Mouse (Mus musculus): ENCODE data around the gene Ankrd13d.

Gene Ankrd13d

DNA sequence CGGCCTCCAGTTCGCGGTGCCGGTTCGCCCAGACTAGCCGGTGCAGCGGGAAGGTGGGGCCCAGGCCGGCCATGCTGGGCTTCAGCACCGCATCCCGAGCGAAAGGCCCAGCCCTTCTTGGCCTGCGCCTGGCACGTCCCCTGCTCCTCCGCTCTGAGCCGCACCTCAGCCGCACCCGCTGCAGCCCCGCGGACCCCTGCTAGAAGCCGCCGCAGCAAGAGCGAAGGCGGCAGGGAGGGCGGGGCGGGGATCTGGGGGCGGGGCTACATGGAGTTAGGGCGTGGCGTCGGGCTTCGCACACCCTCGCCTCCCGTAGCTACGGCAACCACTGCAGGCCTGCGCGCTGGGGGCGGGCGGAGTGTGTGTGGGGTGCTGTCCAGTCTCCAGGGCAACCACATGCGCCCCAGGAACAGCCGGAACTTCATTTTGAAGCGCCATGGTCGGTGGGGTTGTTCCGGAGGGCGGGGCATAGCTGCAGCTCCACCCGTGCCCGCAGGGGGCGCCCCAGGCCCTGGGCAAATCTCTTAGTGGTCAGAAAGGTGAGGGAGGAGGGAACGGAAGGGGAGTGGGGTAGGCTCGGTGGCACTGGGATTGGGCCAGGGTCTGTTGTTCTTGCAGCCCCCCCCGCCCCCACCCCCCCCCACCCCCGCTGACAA, at the start of gene Ankrd13d:
TSS of gene Ankrd13d (minus strand) at position 240 of the 656 bp plus-strand sequence.
- DNase-seq = peak; percentile 87

DNA sequence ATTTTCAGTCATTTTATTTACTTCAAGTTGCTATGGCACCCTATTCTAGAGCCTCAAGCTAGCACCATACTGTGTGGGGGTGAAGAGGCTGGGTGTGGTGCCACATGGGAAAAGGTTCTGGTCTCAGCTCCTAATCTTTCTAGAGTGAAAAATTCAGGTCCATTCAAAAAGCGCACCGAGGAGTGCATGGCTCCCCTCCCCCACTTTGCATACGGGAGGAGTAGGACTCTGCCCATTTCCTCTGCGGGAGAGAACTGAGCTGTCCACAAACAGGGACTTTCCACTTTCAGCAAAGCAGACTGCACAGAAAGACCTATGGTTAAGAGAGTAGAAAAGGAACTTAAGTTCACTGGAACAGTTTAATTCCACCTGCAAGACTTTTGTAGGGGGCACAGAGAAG, 49.7 kb upstream of the Ankrd13d start:
- DNase-seq = peak; percentile 21

DNA sequence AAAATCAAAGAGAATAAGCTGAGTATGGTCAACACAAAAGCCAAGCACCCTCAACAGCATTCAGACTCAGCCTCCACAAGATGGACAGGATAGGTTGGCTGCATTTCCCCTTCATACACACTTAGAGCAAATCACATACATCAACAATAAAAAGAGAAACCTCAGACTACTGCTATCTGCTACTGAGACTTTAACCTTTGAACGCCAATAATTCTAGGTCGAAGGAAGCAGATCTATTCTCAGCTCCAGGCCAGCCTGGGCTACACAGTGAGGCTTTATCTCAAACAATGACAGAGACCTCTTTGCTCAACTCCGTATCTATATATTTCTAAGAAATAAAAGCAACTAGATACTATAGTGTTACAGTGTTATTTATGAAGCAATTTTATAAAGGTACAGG, 48.3 kb upstream of the Ankrd13d start:
- no peak for DNase-seq

DNA sequence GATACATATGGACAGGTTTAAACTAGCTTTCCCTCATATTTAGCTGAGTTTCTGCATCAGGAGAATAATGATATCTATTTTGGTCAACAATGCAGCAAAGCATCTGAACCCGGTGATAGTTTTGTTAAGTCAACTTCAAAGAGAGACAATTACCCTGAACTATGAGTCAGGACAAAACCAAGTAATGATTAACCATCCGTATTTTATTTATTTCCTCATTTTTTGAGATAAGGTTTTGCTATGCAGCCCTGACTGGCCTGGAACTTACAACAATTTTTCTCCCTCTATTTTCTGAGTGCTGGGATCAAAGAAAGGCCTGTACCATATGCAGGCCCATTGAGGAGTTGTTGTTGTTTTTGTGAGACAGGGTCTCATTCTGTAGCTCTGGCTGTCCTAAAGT, 47.7 kb upstream of the Ankrd13d start:
- DNase-seq = no peak

DNA sequence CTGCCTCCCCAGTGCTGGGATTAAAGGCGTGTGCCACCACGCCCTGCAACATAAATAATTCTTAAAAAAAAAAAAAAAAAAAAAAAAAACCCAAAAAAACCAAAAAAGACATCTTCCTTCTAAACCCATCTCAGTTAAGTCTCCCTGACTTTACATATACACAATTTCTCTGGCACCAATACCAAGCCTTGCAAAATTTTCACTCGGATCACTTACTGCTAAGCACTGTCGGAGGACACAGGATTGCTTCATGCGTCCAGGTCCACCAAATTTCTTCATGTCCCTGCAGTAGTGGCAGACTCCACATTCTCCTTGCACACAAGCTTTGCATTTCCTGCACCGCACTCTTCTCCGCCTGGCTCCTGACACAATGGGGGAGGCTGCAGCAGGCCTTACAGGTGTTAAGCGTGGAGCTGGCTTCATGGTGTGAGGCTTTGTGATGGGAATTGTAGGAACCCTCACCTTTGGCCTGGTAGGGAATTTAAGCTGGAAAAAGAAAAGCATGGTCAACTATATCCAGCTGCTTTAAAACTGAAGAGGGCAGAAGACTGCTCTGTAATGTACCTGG, 45.9 kb upstream of the Ankrd13d start:
- no peak for DNase-seq

DNA sequence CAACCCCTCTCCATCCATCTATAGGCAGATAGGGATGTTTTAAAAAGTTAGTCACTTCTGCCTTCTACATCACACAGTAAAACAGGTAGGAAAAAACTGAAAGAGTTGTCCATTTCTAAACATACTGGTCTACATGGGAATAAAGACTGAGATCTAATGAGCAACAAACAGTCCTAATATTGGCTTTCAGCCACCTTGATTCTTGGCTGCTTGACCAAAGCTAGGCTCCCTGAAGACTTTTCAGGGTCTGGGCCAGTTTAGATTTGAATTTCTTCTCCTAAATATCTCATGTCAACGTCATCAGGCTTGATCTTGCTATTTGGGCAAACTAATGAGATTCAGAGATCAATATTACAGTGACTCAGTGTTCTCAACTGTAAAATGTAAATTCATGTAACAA, 43.9 kb upstream of the Ankrd13d start:
- no peak for DNase-seq

DNA sequence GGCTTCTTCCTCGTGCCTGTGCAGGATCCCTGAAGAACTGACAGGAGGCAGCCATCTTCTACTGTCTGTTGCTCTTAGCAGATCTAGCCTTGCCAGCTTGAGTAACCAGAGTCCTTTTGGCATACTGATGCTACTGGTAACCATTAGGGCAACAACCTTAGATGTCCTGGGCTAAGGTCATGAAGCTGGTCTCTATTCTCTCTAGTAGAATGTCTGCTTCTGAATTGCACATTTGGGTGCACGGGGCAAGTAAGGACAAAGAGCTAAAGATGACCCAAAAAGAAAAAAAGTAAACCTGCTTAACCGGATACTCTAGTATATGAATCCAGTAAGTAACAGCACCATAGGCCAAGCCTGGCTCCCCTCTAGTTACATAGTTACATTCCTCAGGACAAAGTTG, 43.2 kb upstream of the Ankrd13d start:
- DNase-seq = no peak

DNA sequence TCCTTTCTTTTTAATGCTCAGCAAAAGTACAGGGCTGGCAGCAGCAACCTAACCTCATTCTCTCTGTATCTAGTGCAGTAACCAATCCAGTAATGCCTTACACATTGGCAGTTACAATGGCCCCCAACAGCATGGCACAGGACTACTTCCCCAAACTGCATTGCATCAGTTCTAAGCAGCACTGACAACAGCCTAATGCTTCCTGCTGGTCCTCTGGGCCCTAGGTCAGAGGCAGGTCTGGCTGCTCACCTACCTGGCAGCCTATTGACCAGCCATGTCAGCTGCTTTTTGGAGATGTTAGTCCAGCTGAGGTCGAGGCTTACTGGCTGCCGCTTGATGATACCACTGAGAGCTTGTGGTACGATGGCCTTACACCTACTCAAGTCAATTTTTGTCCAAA, 39.2 kb upstream of the Ankrd13d start:
- no peak for DNase-seq

DNA sequence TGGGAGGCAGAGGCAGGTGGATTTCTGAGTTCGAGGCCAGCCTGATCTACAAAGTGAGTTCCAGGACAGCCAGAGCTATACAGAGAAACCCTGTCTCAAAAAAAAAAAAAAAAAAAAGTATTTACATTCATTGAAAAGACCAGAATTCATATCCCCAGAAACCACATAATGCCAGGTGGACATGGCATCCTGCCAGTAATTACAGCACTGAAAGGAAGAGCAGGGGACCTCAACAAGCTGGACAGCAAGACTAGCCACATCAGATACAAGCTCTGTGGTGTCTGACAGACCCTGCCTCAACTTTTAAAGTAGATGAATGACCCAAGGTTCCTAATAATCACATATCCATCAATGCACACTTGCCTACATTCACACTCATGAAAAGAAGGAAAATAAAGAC, 38.7 kb upstream of the Ankrd13d start:
- DNase-seq = no peak

DNA sequence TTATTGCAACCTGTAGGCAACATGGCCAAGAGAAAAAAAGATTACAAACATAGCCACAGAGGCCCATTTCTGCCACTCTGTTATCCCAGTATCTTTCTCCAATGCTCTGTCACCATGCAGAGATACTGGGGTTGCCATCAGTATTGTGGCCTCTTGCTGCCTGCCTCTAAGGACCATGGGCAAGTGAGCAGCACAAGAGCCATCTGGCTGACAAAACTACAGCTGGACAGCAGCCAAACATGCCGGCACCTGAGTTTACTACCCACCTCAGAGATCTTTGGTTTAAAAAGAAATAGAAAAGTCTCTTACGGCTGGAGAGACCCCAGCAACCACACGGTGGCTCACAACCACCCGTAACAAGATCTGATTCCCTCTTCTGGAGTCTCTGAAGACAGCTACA, 36.3 kb upstream of the Ankrd13d start:
- DNase-seq = no peak

DNA sequence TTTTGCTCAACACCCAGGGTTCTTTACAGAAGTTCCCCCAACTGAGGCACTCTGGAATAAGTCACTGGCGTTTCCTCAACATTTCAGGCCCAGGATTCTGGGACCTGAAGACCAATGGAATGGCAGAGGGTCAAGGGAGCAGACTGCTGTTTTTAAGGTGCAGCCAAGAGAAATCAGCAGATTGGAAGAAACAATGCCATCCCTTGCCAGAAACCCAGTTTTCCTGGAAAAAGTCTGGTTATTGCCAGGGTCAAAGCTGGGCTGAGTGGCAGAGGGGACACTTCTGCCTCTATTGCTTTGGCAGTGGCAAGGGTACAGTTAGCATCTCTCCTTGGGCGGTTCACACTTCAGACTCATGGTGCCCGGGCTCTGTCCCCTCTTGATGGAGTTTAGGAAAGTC, 34.2 kb upstream of the Ankrd13d start:
- no peak for DNase-seq

DNA sequence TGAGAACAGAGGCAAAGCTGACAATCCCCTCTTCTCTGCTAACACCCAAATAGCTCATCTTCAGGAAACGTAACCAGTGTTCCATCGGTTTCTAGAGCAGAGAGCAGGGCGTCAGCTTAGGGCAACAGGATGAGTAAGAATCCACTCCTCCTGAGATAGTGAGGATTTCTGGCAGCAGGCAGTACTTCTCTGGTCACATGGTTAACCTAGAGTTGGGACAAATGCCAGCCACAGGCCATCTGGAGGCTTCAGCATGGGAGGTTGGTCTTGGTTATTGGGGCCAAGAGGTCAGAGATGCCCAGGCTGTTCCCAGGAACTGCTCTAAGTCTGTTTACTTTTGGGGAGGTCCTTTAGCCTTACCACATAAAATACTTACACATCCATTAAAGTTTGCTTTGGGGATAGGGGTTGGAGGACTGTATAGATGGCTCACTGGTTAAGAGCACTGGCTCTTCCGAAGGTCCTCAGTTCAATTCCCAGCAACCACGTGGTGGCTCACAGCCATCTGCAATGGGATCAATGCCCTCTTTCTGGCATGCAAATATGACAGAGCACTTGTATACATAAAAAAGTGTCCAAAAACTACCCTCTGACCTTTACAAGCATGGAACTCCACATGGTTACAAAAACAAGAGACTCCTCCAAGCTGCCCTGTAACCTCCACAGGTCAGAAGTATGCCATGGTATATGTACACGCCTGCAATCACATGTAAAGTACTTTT, 32.4 kb upstream of the Ankrd13d start:
- no peak for DNase-seq

DNA sequence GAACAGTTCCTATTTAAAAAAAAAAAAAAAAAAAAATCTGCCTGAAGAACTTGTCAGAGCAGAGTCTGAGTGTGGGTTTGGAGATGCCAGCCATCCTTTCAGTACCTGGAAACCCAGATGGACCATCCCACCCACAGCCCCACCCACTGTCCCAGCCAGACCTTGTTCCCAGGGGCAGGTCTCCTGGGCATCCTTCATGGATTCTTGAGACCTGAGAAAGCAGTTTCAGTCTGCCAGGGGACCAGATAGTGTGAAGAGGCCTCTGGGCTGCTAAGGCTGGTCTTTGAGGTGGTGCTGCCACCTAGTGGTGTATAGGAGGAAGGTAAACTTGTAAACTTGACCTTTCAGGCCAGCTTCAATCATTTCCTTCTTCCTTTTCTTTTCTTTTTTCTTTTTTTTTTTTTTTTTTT, 26.8 kb upstream of the Ankrd13d start:
- no peak for DNase-seq

DNA sequence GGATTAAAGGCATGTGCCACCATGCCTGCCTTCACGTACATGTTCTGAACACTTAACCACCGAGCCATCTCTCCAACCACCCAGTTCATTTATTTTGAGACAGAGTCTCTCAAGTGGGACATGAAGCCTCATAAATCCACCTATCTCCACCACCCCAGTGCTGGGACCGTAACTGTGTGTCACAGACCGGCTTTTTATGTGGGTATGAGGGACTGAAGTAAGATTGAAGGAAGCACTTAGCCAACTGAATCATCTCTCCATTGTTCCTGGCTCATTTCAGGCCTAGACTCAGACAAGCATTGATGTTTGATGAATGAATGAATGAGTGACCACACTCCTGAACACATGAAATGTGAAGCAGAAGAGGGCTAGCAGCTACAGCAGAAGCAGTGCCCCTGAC, 26.4 kb upstream of the Ankrd13d start:
- DNase-seq = no peak

DNA sequence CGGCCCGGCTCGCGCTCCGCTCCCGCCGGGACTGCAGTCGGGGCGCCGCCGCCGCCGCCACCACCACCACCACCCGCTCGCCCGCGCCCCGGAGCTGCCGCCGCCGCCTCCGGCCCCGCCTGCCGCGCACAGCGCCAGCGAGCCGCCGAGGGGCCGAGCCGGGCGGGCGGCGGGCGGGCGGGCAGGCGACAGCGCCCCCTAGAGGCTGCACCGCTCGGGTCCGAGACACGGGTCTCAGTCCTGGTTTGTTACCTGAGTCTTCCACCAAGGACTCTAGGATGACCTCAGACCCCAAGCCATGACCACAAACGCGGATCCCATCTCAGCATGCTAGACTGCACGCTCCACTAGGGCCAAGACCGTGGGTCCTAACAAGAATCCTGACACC, 23.2 kb upstream of the Ankrd13d start, which contains the start of gene Grk2:
TSS of gene Grk2 (minus strand) at position 33 of the 388 bp plus-strand sequence.
- peak; percentile 86 for DNase-seq

DNA sequence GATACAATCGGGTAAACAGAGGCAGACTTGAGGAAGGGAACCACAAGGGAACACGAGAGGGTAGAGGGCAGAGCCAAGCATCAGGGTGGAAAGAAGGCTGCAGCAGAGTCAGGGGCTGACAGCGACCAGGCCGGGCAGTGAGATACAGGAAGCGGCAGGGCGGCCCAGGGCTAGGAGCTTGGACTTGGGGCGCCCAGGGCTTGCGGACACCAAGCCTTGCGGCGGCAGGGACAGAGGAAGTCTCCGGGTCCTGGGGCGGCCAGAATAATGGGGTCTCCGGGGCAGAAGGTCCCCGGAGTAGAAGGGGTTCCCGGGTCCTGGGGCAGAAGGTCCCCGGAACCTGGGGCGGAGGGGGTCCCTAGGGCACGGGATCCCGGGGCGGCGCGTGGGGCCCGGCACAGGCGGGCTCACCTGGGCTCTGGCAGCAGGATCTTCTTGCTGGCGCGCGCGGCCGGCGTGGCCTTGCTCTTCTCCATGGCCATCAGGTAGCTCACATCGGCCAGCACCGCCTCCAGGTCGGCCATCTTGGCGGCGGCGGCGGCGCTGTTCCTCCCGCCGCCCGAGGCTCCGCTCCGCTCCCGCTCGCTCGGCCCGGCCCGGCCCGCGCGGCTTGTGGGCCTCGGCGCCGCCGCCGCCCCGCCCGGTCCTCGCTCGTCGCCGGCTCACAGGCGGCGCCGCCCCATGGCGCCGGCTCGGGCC, 22.7 kb upstream of the Ankrd13d start:
- peak; percentile 52 for DNase-seq

DNA sequence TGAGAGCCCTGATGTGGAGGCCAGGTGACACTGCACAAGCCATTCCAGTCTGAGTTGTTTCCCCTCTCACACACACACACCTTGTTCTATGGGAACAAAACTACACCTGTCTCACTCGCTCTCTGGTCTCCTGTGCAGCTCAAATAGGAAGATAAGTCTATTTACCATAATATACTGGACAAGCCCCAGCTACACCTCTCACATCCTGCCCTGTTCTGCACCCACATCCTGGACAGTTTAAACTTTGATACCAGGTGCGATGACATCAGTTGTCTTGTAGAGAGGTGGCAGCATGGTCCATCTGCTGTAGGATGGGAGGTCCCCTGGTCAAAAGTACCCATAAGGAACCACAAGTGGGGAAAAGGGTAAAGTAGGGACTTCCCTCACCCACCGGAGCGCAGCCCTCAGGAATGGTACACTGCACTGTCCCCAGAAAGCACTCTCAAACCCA, 22.0 kb upstream of the Ankrd13d start:
- DNase-seq = no peak

DNA sequence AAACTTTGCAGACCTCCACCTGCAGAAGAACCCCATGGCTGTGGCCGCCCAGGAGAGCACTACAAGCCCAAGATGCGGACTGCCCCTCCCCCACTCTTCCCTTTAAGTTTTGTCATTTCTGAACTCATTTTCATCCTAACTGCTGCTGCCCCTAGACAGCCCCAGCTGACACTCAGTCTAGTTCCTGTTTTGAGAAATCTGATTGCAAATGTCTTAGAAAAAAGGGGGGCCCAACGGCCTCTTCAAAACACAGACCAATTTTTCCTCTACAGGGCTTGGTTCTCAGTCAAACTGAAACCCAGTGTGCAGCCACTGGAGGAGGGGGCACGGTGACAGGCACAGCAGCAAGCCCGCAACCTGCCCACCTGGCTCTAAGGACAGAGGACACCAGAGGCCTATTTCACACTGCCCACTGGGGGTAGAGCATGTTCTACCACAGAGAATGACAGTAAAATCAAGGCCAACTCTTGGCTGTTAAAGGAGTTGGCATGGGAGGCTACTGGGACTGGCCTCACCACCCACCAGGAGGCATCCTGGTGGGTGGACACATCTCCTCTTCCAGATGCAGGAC, 21.4 kb upstream of the Ankrd13d start:
- peak; percentile 27 for DNase-seq

DNA sequence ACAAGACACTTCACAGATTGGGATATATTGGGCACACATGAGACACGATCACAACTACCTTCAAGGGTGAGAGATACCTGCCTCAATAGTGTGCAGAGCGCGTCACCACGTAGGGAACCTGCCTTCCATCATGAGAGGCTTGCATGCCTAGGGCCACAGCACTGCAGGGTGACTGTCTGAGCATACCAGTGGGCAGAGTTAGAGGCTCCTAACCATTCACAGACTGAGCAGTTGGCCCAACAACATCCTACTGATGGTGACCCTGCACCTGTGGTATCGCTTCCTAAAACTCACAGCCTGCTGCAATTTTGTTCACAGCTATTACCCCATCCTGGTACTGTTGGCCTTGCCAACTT, 20.7 kb upstream of the Ankrd13d start:
- DNase-seq = no peak

DNA sequence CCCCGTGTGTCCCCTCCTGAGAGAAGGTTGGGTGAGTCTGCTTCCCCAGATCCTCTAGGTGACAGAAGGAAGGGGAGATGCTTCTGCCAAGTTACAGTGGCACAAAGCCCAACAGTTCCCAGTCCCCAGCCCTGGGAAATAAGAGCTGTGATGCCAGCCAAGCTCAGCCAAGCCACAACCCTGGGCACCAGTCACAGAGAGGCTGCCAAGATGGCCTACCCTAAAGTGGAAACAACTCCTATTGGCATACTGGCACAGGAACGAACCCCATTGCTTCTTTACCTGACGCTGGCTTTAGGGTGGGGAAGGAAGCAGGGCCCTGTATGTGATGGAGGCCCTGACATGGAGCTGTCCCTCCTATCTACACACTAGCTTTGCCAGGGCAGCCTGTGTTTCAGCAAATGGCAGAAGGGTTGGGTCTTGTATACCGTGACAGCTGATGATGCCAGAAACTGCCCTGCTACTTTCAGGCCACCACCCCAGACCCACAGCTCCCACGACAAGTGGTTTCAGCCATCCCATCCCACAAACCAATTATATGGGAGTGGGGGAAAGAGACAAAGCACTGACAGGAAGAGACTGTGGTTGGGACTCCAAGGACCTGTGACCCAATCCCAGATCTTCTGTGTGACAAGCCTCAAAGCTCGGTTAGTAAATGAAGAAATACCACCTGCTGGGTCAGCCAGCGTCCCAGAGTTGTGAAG, 20.2 kb upstream of the Ankrd13d start:
- peak; percentile 54 for DNase-seq

DNA sequence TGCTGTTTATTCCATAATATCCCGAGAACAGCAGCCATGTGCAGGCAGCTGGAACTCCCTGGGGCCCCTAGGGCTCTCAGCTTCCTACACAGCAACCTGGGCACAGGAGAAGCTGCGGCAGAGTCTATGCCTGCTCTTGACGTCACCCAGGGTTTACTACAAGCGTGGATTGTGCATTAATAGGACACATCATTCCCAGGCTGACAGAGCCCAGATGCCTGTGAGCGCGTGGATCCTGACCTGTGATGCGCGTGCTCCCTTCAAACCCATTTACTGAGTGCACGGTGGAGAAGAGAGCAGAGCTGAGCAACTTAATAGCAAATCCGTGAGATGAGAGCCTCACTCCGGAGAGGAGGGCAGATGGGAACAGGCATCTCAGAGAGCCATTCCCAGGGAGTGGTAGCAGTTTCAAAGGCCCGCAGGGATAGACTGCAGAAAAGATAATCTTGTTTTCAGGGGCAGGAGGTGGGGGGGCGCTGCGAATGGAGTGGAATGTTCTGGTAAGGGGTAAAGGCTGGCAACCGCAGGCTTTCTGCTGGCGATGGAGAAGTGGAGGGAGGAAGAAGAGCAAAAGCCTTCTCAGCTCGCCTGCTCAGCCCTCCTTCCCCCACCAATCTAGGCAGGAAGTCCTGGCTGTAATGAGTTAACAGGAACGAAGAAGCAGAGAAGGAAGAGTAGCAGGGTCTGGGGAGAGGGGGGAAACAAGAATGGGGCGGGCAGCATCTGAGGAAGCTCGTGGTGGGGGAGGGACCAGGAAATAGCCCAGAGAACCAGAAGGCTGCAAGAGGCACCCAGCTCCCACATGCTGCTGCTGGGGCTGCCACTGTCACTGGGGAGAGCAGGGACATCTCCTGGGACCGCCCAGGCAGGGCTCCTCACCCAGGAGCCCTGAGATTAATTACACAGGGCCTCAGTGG, 19.1 kb upstream of the Ankrd13d start:
- DNase-seq = peak; percentile 29
